Mouse (Mus musculus) fat pad, adult 2 months (tissue): ENCODE results near the gene Prkd1.

Experiments used
- DNase-seq: peaks from one replicate; pipeline ENCODE4 v3.0.0-alpha.2; 2011; ENCODE audit warnings: low read depth, low spot score; ENCODE audit errors: extremely low read depth

Prkd1 gene

DNA sequence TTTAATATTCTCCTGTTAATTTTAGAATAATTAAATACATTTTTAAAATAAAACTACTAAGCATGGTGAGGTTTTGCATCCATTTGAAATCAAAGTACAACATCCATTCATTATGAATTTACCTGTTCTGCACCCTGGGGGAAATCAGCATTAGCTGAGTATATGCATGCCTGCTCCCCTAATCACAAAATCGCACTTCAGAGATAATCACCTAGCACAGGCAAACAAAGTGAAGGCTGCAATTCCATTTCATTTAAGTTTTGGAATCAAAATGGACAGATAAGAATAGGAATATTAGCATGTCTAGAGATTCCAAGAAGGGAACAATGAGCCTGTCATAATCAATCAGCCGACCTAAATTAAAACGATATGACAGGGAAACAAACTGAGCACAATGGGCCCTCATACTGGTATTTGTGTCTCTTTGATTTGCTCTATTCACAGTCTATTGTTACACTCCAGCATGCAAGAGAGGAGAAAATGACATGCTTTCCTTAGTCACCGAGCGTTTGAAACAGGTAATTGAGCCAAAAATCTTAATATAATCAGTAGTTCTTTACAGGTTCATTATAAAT, 218.7 kb downstream of the Prkd1 start:
- DNase-seq = no peak

DNA sequence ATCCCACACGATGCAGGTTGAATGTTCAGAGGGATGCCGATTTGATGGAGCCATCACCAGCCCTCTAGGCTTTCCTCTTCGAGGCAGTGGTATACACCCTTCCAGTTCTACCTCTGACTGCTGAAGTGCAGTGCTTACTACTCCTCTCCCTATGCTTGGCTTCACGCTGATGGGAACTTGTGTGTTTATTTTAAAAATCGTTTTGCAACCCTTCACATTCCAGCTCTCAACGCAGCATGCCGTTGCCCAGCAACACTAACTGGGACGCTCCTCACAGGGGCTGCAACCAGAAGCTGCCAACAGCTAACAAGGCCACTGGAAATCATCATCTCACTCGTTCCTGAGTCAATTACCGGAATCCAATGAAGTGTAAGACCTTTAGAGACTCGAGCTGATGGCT, 296.5 kb downstream of the Prkd1 start:
- no peak for DNase-seq

DNA sequence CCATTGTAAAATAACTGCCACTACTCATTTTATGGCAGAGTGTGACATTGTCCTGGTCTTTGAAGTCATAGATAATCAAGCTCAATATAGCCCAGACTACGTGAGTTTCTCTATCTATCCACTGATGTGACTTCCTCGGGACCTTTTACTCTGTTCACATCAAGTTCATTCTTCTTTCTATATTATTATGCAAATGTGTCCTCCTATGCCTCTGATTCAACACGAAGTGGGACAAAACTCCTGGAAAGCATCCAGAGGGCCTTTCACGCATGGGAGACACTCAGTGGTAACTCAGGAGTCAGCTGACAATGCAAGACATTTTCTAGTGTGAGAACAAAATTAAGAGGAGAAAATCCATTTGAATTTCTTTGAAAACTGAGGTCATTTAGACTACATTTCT, 315.7 kb downstream of the Prkd1 start:
- no peak for DNase-seq

DNA sequence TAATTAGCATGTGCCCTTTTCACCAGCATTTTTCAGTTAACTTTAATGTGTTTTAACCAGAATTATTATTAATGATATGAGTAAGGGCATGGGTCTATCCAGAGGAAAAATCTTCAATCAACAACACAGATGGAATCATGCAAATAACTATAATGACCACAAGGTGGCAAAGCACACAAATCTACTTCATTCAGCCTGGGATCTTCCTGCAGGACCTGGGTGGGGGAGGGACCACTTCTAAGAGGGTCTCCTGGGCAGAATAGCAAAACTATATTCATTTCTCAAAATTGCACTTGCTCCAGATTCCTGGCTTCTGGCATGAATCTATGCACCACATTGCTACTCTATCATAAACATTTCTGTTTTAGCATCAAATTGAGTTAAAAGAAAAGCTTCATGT, 334.3 kb downstream of the Prkd1 start:
- no peak for DNase-seq

DNA sequence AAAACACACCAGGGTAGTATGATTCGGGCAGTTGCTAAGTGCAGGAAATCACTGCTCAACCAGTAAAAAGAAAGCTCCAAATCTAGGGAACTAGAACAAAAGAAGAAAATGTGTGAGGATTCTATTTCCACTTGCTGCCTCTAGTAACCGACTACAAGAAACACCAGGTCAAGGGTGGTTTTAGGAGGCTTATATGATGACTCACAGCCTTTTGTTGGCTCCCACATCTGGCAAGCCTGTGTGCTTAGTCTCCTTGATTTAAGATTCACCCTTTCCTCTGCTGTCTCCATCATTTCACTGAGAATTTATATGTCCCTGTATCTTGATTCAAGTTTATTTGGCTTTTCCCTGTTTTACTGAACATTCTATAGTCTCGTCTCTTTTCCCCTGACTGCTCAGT, 339.6 kb downstream of the Prkd1 start:
- DNase-seq = no peak

DNA sequence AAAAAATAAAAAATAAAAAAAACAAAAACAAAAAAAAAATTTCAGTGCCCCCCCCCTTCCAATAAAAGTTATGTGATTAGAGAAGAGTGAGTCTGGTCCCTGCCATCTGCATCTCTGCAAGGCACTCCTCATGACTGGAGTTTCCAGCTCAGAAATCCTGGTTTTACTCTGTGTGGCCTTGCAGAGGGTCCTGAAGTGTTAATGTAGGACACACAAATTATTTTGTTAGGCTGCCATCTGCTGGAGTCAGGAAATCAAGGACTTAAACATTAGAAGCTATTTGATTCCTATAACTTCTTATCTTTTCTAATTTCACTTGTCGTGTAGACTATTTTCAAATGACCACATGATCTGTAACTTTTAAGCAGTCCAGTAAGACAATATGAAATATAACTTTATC, 347.6 kb downstream of the Prkd1 start:
- no peak for DNase-seq

DNA sequence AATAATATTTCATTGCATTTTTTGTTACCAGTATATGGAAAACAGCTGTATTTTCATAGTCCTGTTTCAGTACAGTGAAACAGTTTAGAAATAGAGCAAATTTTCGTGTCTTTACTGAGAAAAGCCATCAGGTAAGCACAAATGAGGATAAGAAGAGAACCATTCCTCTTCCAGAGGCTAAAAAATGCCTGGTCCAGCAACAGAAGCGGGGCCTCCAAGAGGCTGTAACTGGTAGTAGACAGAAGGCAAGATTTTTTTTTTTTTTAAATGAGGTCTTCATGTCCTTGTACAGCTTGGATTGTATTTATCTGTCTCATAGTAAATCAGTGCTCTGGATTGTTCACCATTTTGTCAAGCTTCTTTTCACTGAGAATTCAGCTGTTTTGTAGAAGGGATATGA, 352.8 kb downstream of the Prkd1 start:
- DNase-seq = no peak

DNA sequence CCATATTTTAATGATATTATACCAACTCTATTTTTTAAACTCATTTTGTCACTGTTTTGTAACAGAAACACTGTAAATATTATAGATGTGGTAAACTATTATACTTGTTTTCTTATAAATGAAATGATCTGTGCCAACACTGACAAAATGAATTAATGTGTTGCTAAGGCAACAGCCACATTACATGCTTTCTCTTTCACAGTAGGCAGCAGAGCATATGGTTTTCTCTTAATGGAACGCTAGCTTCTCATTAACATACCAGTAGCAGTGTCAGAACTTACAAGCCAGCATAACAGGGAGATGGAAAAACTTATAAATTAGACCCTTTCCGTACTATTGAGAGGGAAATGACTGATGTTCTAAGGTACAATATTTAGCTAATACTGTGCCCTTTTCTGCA, 353.3 kb downstream of the Prkd1 start:
- DNase-seq = no peak

DNA sequence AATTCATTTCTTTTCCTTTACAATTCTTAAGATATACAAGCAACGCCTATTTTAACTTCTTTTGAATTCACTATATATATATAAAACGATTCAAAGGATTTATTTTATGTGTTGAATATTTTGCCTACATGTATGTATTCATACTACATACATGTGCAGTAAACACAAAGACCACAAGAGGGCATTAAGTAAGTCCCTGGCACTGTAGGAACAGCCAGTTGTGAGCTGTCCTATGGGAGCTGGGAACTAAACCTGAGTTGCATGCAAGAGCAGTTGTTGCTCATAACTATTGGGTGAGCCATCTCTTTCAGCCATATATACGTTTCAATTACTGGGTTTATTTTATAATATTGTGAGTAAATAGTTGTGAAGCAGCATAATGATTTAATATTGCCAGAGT, 356.1 kb downstream of the Prkd1 start:
- DNase-seq = no peak
